Mouse (Mus musculus): Measurements from ENCODE around the gene Nr6a1.

The Nr6a1 gene

GRCm38 (mm10) chr2:38711421-38711861 is 216.0 kb downstream of the Nr6a1 start:
- no peak for DNase-seq

- DNase-seq: peak; percentile 35
Observed at GRCm38 (mm10) chr2:38710304-38711241, 216.9 kb downstream of the Nr6a1 start.

GRCm38 (mm10) chr2:38708907-38709688 is 218.4 kb downstream of the Nr6a1 start:
- no peak for DNase-seq

- no peak for DNase-seq
Observed at GRCm38 (mm10) chr2:38706661-38707060, 220.8 kb downstream of the Nr6a1 start.

GRCm38 (mm10) chr2:38705036-38705435 is 222.5 kb downstream of the Nr6a1 start:
- no peak for DNase-seq

GRCm38 (mm10) chr2:38704336-38704735 is 223.2 kb downstream of the Nr6a1 start:
- no peak for DNase-seq

- no peak for DNase-seq
Observed at GRCm38 (mm10) chr2:38700177-38700576, 227.3 kb downstream of the Nr6a1 start.

GRCm38 (mm10) chr2:38698623-38699022 is 228.9 kb downstream of the Nr6a1 start:
- no peak for DNase-seq

GRCm38 (mm10) chr2:38697128-38698120 is 230.1 kb downstream of the Nr6a1 start:
- DNase-seq: no peak

- DNase-seq: no peak
Observed at GRCm38 (mm10) chr2:38695770-38696169, 231.7 kb downstream of the Nr6a1 start.

- peak; percentile 25 for DNase-seq
Observed at GRCm38 (mm10) chr2:38691542-38691941, 235.9 kb downstream of the Nr6a1 start.

- no peak for DNase-seq
Observed at GRCm38 (mm10) chr2:38689881-38690280, 237.6 kb downstream of the Nr6a1 start.

- no peak for DNase-seq
Observed at GRCm38 (mm10) chr2:38688791-38689520, 238.5 kb downstream of the Nr6a1 start.

GRCm38 (mm10) chr2:38685746-38686145 is 241.7 kb downstream of the Nr6a1 start:
- DNase-seq: no peak

- DNase-seq: no peak
Observed at GRCm38 (mm10) chr2:38683083-38683482, 244.4 kb downstream of the Nr6a1 start.

GRCm38 (mm10) chr2:38682209-38682608 is 245.3 kb downstream of the Nr6a1 start:
- no peak for DNase-seq

GRCm38 (mm10) chr2:38678947-38679346 is 248.5 kb downstream of the Nr6a1 start:
- no peak for DNase-seq

- DNase-seq: no peak
Observed at GRCm38 (mm10) chr2:38675366-38675969, 252.0 kb downstream of the Nr6a1 start.

Data from kidney, adult 11 months (tissue).